Mouse (Mus musculus) brain, embryonic 14.5 days (tissue): ENCODE results near the gene Gli1.

Source experiments
- CTCF ChIP-seq: fragments of 200-500 bp; IDR thresholded peaks from 2 replicates; pipeline ENCODE4 v1.5.1; 2012; ENCODE audit warnings: inconsistent platforms, mild to moderate bottlenecking, moderate library complexity, borderline replicate concordance; ENCODE audit not compliant: insufficient read depth, insufficient read length; ENCODE audit errors: extremely low read depth
- POLR2A ChIP-seq: fragments of 200-500 bp; IDR thresholded peaks from 2 replicates; pipeline ENCODE4 v1.6.1; 2012; ENCODE audit warnings: mild to moderate bottlenecking, inconsistent platforms, borderline replicate concordance; ENCODE audit not compliant: poor library complexity, insufficient read depth, insufficient read length, severe bottlenecking; ENCODE audit errors: extremely low read depth

DNA sequence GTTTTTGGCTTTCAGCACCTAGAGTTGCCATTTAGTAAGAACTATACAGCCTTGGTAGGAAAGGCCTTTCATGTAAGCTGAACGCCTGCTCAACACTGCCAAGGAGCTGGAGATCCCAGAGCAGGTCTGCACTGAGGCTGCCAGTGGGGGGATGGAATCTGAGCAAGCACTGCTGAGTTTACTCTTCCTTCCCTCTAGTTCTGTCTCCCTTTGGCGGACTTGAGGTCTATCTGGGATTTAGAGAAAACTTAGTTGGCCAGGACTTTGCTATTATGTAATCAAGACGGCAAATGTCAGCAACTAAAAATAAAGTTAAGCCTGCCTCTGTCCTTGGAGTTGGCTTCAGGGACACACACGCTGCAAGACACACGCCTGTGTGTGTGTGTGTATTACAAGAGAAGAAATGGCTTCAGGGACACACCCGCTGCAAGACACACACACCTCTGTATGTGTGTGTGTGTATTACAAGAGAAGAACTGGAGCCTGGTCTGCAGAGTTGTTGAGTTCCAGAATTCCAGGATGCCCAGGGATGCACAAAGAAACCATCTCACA is 48.7 kb downstream of the Gli1 start:
- TF ChIP-seq POLR2A (no peak), CTCF (no peak)
